Mouse (Mus musculus): ENCODE measurements around the gene Fubp3. TPM values are rescaled to one million over a fixed set of nuclear protein-coding genes. Genes with fewer than 3 reads are reported as not detected.

Gene Fubp3
- total RNA-seq, 2 experiments from 2014 or later = 16.4 to 17.1 TPM

DNA sequence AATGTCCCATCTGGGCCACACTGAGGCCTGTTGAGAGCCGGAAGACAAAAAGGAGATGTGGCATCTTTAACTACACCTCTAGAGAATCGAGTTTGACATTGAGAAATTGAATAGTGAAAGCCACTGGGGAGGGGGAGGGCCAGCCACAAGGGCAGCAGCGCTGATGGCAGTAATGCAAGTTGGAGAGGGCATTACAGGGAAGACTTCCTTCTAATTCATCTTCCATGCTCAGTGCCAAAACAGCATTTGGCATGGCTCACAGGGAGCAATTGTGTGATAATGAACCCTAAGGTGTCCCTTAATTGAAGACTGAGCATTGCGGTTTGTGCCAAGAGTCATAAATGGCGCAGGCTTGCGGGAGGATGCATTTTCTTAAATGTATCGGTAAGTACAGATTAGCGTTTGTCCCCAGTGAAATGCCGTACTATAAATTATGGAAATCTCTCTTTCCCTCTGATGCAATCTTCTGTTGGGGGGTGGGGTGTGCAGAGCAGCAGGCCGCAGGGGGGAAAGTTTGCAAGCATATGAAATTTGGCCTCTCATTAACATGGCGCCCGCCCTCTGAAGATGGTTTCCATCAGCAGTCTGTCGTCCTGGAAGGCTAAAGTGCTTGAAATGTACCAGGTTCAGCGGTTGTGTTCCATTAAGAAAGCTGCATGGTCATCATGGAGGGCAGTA, 46.2 kb downstream of the Fubp3 start:
- no peak for ATAC-seq (ENCODE audit: poor library complexity, severe bottlenecking)

DNA sequence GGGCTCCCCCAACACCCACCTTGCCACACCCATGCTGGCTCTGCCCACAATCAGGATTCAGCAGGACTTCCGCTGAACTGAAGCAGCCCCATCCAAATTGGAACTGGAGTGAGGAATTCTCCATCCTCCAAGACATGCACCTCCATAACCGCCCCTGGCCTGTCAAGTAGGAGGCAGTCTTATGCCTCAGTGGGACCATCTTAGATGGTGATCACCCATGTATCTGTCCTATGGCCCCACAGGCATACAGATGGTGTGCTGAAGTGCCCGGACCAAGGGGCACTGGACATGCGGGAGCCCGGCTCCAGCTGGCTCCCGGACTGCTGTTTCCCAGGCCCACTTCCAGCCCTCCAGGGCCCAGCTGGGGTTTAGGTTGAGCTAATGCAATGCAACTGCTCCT, 46.8 kb downstream of the Fubp3 start:
- ATAC-seq (ENCODE audit: poor library complexity, severe bottlenecking) = no peak

DNA sequence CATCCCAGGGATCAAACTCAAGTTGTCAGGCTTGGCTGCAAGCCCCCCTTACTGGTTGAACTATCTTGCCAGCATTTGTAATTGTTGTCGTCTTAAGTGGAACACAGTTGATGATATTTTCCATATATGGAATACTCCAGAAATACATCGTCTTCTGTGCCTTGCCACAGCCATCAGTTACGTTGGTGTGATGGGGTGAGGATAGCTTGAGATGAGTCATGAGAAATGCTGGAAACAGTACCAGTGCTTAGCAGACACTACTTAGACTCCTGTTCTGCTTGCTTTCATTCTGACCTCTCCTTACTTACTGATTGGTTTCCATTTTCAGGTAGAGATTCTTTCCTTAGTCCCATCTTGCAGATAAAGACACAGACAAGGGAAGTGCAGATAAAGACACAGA, 61.1 kb downstream of the Fubp3 start:
- no peak for ATAC-seq (ENCODE audit: poor library complexity, severe bottlenecking)

DNA sequence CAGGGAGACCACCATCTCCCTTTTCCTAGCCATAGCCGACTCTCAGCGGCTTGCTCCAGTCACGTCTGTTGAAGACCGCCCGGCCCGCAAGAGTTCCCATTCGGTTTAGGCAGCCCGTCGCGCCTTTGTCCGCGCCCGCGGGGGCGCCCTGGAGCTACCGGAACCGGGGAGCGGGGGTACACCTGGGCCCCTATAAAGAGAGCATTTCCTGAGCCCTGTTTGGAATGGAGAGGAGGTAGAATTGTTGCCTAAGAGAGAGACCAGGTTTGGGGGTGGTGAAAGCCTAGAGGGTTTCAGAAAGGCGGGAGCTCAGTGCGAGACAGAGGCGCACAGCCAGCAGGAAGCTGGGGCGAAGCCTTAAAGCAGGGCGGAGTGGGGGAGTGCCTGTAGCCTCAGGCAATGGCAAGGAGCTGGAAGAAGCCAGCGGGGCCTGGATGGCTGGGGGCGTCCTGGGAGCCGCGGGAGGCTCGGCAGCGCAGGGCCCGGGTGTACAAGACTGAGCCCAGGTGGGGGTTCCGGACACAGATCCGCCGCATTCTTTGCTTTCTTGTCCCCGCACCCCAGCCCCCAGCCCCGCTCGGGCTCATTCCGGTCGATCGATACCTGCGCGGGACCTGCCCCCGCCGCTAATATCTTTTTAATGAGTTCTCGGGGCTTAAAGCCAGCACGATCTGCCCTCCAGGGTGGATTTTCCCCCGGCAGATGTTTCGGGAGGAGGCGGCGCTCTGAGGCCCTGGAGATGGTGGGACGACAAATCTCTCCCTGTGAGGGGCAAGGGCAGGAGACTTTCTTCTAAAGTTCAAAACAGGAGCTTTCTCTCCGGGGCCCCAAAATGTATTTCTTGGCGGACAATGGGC, 63.1 kb downstream of the Fubp3 start:
- no peak for ATAC-seq (ENCODE audit: poor library complexity, severe bottlenecking)

DNA sequence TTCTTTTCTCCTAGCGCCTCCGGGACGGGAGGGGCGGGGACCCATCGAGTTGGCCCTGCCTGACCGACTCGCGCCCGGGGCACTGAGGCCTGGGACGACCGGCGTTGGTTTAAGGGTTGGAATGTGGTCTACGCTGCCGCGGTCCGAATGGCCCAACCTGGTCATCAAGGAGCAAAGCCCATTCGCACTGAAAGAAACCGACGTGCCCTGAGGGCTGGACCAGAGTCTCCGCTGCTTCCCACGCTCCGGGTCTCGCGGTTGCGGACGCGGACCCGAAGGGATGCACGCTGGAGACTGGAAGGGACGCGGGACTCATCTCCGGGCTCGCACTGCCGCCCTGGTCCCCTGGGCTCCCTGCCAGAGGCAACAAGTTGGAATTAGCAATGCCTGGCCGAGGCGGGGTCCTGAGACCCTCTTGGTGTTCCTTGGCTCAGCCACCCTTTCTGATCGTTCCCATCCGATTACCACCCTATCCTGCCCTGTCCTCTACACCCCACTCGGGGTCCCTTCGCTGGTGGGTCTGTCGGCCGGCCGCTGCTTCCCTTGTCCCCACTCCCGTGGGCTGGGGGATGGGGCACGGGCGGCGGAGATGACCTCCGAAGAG, 63.8 kb downstream of the Fubp3 start:
- no peak for ATAC-seq (ENCODE audit: poor library complexity, severe bottlenecking)

DNA sequence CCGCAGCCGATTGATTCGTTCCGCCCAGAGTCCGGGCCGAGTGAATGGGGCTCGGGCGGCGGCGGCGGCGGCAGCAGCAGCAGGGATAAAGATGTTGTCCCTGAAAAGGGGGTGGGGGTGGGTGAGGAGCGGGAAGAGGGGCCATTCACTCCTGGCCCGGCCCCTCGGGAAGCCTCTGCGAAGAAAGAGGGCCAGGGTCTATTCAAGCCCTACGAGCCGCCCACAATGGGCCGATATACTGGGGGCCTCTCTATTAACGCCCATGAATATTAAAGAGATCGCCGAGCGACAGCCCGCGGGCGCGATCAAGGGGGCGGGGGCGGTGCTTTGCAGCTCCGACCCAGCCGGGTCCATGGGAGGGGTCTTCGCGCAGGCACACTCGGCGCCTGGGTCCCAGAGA, 64.3 kb downstream of the Fubp3 start:
- ATAC-seq (ENCODE audit: poor library complexity, severe bottlenecking) = no peak

DNA sequence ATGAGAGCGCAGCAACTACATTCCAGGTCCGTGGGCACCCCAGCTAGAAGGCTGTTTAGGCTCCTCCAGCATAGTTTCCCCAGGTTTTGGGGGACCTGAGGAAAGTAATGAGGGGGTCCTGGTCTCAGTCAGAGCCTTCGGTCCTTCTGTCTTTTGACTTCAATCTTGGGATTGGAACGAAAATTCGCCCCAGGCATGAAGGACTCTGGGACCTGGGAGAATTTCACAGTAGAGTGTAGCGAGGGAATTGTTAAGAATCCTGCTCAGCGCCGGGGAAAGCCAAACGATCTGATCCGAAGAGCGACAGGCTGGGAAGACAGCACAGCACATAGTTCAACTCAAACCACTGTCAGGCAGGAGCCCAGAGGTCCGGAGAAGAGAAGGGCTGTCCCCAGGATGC, 64.9 kb downstream of the Fubp3 start:
- ATAC-seq (ENCODE audit: poor library complexity, severe bottlenecking) = no peak

DNA sequence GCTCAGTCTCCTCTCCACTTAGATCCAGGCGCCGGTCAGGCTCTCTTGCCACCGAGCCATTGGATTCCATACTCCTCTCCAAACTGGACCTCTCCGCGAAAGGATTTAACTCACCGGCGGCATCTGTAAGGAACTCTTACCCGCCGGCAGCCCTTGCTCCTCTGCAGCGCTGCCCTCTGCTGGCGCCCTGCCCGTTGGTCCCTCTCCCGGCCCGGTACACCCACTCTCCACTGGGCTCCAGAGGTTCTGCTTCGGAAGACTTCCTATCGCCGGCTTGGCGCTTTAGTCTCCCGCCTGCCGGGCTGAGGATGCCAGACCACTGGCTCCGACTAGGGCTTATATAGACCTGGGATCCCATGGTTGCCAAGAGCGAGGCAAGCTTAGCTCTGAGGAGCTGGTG, 65.4 kb downstream of the Fubp3 start:
- ATAC-seq (ENCODE audit: poor library complexity, severe bottlenecking) = no peak

DNA sequence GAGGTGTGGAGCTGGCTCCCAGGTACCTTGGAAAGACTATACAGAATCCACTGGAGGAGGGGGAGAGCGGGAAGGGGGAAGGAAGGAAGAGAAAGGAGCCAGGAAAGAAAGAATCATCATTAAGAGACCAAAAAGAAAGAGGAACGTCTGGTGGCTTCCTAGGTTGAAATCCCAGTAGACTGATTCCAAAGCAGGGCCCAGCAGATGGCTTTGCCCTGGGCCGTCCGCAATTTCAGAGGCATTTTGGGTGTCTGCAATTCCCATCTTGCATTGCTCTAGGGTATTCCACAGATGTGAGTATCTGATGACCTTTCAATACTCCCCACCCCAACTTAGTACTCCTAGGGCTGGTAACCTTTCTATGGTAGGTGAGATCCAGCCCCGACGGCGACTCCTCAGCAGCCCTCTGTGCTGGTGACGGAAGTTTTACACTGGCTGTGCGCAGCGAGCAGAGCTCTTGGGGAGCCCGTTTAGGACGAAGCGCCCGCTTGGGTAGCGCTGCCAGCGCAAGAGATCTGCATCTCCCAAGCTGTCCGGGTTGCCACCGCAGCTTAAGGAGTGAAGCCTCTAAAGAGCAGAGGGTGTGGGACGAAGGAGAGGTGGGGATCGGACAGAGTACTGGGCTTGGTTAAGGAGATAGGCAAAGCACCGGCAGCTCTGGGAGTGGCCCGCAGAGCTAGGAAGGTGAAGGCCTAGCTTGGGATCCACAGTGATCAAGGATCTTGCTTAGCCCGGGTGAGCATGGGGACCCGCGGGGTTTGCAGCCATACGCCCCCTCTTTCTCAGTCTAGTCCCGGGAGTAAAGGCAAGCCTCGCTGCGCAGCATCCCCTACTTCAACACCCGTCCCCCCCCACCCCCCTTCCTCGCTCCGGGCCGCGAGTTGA, 66.4 kb downstream of the Fubp3 start:
- no peak for ATAC-seq (ENCODE audit: poor library complexity, severe bottlenecking)

- ATAC-seq (ENCODE audit: poor library complexity, severe bottlenecking) = no peak
Observed at GRCm38 (mm10) chr2:31639466-31639760, 67.0 kb downstream of the Fubp3 start.

DNA sequence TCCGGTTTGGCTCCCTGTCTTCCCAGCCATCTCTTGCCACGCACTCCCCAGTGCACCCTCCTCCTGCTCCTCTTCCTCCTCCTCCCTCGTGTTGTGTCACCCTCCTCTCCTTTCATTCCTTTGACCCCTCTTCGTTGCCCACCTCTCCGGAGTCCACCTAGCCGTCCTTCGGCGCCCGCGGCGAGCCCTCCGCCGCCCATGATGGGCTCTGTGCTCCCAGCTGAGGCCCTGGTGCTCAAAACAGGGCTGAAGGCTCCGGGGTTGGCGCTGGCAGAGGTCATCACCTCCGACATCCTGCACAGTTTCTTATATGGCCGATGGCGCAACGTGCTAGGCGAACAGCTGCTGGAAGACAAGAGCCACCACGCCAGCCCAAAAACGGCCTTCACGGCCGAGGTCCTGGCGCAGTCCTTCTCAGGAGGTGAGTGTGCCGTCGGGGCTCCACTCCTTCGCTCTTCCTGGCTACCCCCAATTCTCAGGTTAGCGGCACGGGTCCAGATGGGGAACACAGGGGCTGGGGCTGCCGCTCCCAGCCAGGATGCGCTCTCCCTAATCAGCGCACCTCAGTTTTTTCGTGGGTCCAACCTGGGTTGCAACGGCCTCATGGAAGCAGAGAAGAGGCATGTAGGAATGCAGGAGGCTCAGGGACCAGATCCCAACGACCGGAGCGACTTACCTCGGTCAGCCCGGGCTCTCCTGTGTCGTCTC, 67.6 kb downstream of the Fubp3 start, which contains the start of gene Prdm12:
Gene Prdm12, plus strand, starts transcription at position 137 of the 708 bp plus-strand sequence.
- no peak for ATAC-seq (ENCODE audit: poor library complexity, severe bottlenecking)

GRCm38 (mm10) chr2:31640609-31641507, 68.4 kb downstream of the Fubp3 start:
- no peak for ATAC-seq (ENCODE audit: poor library complexity, severe bottlenecking)

DNA sequence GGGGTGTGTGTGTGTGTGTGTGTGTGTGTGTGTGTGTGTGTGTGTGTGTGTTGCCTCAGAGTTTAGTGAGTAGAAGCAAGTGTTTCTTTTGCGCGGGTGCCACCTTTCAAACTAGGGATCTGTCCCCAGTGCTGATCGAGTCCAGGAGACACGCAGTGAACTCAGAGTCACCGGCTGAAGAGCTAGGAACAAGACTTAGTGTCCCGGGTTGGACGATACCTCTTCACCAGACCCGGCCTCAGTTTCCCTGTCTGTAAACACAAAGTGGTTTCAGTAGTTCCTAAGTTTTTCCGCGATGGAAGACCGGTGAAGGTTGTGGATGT, 69.0 kb downstream of the Fubp3 start:
- ATAC-seq (ENCODE audit: poor library complexity, severe bottlenecking) = no peak

DNA sequence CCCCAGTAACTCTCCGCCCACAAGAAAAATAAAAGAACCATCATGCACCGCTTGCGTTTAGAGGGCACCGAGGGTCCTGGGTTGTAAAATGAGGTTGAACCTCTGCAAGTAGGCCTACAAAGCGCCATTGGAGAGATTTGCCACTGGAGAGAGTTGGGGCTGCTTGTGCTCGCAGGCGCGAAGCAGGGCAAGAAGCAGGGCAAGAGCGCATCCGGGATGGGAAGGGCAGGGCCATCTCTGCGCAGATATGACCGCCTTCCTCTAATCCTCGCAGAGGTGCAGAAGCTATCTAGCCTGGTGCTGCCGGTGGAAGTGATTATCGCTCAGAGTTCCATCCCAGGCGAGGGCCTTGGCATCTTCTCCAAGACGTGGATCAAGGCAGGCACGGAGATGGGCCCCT, 69.5 kb downstream of the Fubp3 start:
- no peak for ATAC-seq (ENCODE audit: poor library complexity, severe bottlenecking)

- ATAC-seq (ENCODE audit: poor library complexity, severe bottlenecking) = no peak
Observed at GRCm38 (mm10) chr2:31653971-31654853, 81.8 kb downstream of the Fubp3 start.

DNA sequence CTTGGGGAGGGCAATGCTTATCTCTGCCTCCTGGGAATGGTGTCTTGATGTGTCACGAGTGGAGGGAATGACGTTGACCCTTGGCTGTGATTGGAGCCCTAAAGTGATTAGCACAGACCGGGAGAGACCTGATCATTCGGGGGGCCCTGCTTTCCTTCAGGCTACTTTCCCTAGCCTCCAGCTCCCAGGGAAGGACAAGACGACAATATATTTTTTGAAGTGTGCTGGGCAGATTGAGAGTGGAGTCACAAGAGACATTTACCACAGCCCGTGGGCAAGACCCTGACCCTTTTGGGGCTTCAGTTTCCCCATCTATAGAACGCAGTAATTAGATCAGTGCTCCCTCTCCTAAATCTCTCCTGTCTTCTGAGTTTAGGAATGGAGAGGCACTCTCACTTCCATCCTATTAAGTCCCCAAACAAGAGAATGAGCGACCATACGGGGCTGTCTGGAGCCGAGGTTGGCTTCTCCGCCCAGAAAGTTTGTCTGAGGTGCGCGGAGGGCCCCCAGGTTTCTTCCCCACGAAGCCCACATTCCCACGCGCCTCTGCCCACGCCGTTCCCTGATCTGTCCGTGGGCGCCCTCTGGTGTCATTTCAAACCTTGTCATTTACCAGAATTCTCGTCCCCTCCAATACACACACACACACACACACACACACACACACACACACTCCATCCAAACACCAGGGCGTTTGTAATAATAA, 82.6 kb downstream of the Fubp3 start:
- no peak for ATAC-seq (ENCODE audit: poor library complexity, severe bottlenecking)

DNA sequence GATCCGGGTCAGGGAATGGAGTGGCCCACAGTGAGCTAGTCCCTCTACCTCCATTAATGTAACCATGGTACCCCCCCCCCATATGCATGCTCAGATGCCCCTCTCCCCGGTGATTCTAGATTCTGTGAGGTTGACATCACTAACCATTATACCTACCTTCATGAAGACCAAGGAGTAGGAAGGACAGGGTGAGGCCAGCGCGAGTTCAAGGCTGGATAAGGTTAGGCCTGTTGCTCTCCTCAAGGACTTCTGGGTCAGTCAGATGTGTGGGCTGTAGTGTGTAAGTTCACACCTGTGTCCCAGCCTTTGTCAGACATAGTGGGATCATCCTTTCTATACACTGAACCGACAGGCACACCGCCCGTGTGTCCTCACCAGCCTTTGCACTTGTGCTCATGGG, 83.9 kb downstream of the Fubp3 start:
- ATAC-seq (ENCODE audit: poor library complexity, severe bottlenecking) = no peak
